Mouse (Mus musculus) kidney, adult 8-10 months (tissue): ENCODE measurements around the gene Socs7.
"Not testable (repeated sequence)": the region's sequence is repeated elsewhere in the genome, so short reads cannot be mapped to it uniquely, and the experiment has no call there.

Experiments used
- DNase-seq, 2 experiments: peaks; one replicate each; pipeline ENCODE4 v3.0.0; 2022

The Socs7 gene

DNA sequence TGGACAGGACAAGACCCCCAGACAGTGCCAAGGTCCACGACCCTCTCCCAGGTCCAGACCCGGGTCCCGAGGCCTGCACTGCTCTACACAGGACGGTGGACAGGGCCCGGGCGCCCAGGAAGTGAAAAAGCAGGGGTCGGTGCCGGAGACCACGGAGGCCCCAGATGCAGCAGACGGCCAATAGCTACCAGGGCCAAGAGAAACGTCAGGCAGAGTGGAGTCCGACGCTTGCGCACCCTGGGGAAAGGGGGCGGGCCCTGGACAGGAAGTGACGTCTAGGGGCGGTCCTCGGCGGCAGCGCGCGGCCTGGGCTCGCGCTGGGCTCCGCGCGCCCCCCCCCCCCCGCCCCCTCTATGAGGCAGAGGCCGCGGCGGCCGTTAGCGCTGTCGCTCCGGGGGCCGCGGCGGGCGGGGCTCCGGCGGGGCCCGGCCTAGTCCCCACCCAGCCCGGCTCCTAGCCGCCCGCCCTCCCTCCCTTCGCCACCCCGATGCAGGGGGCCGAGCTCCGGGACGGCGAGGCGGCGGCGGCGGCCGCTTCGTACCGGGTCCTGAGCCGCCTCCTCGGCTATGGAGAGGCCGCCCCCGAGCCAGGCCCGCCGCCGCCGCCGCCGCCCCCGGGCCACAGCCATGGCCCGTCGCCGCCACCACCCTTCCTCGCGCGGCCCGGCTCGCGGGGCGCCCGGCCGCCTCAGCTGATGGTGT lies at the start of gene Socs7:
Gene Socs7, plus strand, starts transcription at position 604 of the 701 bp plus-strand sequence.
- DNase-seq = peak; percentile 92 to 94

GRCm38 (mm10) chr11:97312871-97313270 lies 49.5 kb upstream of the Socs7 start:
- DNase-seq = not testable (repeated sequence)

DNA sequence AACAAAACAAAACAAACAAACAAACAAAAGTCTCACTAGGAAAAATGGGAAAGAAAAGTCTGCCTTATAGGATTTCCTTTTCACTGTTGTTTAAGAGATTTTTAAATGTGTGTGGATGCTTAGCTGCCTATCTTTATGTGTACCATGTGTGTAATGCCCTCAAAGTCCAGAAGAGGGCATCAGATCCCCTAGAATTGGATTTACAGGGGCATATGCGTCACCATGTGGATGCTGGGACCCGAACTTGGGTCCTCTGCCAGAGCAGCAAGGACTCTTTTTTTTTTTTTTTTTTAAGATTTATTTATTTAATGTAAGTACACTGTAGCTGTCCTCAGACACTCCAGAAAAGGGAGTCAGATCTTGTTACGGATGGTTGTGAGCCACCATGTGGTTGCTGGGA lies 48.2 kb upstream of the Socs7 start:
- no peak for DNase-seq

DNA sequence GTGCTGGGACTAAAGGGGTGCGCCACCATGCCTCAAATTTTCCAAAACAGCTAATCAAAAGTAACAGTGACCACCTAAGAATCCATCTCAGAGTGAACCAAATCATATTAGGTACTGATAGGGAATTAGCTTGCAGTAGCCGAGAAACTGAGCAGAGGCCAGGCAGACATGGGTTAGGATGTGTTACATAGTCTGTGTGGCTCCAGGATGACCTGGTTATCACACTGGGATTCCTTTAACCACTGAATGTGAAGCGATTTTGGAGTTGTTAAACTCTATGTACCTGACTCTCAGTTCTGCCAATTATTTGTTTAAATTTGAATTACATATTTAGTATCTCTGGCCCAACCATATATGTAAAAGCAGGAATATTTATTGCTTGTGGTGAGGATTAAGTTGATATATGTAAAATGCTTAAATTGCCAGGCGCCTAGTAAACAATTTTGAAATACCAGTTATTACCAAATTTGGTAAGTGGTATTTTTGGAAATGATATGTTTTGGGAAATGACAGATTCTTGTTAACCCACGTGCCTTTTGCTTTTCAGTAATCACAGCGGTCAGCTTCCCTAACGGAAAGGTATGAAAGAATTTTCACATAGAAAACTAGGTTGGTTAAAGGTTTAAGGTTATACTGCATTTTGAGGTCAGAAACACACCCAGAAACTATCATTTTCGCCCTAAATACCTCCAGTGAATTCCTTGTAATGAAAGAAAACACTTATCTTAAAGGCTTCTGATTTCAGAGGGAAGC lies 47.4 kb upstream of the Socs7 start:
- DNase-seq = no peak

- peak; percentile 99 for DNase-seq
These were observed 46.5 kb upstream of the Socs7 start, which contains the start of gene Mrpl45 for GRCm38 (mm10) chr11:97315504-97316503. Gene Mrpl45 (plus strand): TSS chr11:97315716.

GRCm38 (mm10) chr11:97321197-97321596 lies 41.2 kb upstream of the Socs7 start:
- DNase-seq = no peak

DNA sequence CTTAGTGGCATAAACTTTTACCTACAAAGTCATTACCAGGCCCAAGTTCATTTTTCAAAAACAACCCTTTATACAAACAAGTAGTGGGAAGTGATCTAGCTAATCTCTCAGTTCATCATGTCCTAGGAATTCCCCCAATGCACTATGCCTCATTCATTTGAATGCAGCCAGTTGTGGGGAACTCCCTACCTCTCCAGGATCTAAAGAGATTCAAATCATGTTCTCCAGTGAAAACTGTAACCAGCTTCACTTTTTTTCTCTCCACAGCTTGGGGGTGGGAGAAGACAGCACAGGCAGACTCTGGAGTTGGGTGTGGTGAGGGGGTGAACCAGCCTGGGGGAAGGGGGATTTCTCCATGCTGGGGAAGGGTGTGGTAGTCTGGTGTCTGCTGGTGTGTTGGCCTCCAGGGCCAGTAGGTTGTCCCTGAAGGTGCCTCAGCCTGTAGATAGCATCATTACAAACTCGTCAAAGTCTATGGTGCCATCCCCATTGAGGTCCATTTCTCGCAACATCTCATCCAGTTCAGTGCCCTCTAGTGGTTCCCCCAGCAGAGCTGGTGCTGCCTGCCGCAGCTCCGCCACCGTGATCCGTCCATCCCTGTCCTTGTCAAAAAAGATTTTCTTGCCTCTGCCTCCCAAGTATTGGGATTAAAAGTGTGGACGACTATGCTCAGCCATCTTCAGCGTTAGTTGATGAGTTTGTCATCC lies 40.3 kb upstream of the Socs7 start:
- not testable (repeated sequence) for DNase-seq

DNA sequence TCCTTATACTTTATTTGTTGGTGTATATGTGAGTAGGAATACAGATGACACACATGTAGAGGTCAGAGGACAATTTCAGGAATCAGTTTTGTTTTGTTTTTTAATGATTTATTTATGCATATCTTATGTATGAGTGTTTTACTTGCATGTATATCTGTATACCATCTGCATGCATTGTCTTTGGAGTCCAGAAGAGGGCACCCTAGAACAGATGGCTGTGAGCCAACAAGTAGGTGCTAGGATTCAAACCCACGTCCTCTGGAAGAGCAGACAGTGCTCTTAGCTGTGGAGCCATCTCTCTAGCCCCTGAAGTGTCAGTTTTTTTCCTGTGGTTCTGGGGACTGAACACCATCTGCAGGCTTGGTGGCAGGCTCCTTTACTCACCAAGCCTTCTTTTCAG lies 37.1 kb upstream of the Socs7 start:
- no peak for DNase-seq

GRCm38 (mm10) chr11:97328148-97328547 lies 34.2 kb upstream of the Socs7 start:
- peak in 1 of 2 experiments; percentile 63 for DNase-seq

DNA sequence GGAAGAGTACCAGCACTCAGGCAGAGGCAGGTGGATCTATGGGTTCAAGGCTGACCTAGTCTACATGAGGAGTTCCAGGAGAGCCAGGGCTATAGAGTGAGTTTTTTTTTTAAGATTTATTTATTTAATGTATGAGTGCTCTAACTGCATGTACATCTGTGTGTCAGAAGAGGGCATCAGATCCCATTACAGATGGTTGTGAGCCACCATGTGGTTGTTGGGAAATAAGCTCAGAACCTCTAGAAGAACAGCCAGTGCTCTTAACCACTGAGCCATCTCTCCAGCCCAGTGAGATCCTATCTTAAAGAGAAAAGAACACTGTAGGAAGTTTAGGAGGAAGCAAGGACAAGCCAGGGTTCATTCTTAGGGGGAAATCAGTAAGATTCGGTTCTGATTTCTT lies 32.0 kb upstream of the Socs7 start:
- DNase-seq = no peak

- DNase-seq = no peak
These were observed 30.8 kb upstream of the Socs7 start for GRCm38 (mm10) chr11:97331231-97332190.

GRCm38 (mm10) chr11:97333044-97333443 lies 29.3 kb upstream of the Socs7 start:
- DNase-seq = peak in 1 of 2 experiments; percentile 58

DNA sequence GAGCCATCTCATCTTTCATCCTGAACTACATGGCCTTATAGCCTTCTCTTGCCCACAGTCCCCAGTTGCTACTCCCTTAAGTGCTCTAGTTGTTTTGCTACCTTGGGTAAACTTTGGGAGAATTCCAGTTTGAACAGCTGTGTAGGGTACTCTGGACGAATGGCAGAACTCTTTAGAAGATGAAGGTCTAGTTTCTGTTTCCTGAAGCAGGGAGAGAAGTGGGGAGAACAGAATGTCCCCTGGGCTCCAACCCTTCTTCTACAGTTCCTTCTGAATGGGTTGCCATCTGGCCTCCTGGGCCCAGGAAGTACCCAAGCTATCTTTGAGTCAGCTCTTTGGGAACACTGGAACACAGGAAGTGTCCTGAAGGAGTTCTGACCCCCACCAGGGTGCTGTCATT lies 28.5 kb upstream of the Socs7 start:
- no peak for DNase-seq

- DNase-seq = peak in 1 of 2 experiments; percentile 49
These were observed 28.0 kb upstream of the Socs7 start for GRCm38 (mm10) chr11:97334400-97334799.

- no peak for DNase-seq
These were observed 26.1 kb upstream of the Socs7 start for GRCm38 (mm10) chr11:97336238-97336637.

DNA sequence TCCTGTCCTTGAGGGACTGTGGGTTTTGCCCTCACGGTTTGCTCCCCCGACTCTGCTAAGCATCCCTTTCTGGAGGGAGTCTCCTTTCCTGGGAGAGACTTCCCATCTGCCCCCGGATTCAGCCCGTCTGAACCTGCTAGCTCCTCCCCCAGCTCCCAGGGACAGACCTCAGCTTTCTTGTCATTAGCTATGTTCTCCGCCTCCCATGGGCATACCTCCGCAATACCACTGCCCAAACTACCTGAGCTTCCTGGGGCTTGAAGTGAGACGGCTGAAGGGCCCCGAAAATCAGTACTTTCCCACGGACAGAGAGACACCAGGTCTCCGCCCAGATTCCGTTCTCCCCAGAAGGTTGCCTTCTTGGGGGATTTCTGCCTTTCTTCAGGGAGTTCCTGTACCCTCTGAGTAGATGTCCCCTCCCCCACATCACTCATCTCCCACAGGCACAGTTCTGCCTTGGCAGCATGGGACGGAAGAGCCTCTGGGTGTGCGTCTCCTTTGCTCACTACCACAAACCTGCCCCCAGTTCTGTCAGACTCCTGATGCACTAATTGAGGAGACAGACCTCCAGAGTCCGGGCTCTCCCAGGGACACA lies 25.5 kb upstream of the Socs7 start:
- no peak for DNase-seq

DNA sequence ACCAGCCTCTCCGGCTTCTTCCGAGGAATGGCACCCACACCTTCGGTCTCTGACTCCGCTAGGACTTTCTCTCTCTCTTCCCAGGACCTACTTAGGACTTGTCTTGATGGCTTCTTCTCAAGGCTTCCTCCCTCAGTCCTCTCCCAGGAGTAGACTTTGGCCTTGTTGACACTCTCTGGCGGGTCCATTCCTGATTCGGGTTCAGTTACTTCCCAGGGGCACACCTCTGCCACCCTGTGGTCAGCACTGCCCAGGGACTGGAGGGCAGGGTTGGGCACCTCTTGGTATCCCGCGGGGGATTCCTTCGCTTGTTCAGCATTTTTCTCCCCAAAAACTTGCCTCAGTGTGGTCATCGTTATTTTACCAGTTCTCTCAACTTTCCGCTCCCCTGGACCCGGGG lies 25.0 kb upstream of the Socs7 start:
- DNase-seq = peak; percentile 52 to 56

- no peak for DNase-seq
These were observed 23.9 kb upstream of the Socs7 start for GRCm38 (mm10) chr11:97338302-97338976.

- peak; percentile 68 to 79 for DNase-seq
These were observed 23.4 kb upstream of the Socs7 start for GRCm38 (mm10) chr11:97338977-97339315.

- DNase-seq = no peak
These were observed 19.2 kb upstream of the Socs7 start for GRCm38 (mm10) chr11:97343175-97343574.
